Mouse (Mus musculus): ENCODE results near the gene Vmn1r192. TPM values are rescaled to one million over a fixed set of nuclear protein-coding genes. Genes with fewer than 3 reads are reported as not detected.
"Not testable (repeated sequence)": the region's sequence is repeated elsewhere in the genome, so short reads cannot be mapped to it uniquely, and the experiment has no call there.

The Vmn1r192 gene
- not detected for total RNA-seq (2021)
- long read RNA-seq, experiment 1, result 0 reads
- long read RNA-seq, experiment 2, result 0 reads

- no peak for DNase-seq
Observed at GRCm38 (mm10) chr13:22191041-22191440, at the start of gene Vmn1r192. Vmn1r192 (minus strand) TSS chr13:22191141.

DNA sequence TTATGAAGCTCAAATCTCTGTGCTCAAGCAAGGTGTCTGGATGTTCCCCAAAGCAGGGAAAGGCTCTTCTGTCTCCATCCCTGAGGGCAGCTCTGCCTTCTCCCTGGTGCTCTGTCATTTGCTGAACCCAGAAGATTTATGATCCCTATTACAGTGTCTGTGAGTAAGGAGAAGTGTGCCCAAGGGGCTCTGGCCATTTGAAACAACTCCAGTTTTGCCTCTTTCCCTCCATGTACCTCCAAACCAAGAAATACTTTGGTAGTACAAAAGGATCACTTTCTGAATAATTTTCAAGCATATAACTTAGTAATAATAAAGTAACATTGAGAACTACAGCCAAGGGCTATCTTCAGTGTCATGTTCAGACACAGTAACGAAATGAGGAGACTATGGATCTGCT is 32.1 kb upstream of the Vmn1r192 start, which contains the start of gene Vmn1r193:
TSS of gene Vmn1r193 (minus strand) at position 101 of the 400 bp plus-strand sequence.
- not testable (repeated sequence) for DNase-seq

GRCm38 (mm10) chr13:22192756-22193155 is 1.8 kb upstream of the Vmn1r192 start:
- DNase-seq, result not testable (repeated sequence)

GRCm38 (mm10) chr13:22190385-22190784 is 556 bp downstream of the Vmn1r192 start:
- no peak for DNase-seq

- DNase-seq, result no peak
Observed at GRCm38 (mm10) chr13:22189313-22189712, 1.6 kb downstream of the Vmn1r192 start.

- DNase-seq, result no peak
Observed at GRCm38 (mm10) chr13:22183869-22184268, 7.1 kb downstream of the Vmn1r192 start, which contains the start of gene Vmn1r191. Vmn1r191 (minus strand) TSS chr13:22183969.

DNA sequence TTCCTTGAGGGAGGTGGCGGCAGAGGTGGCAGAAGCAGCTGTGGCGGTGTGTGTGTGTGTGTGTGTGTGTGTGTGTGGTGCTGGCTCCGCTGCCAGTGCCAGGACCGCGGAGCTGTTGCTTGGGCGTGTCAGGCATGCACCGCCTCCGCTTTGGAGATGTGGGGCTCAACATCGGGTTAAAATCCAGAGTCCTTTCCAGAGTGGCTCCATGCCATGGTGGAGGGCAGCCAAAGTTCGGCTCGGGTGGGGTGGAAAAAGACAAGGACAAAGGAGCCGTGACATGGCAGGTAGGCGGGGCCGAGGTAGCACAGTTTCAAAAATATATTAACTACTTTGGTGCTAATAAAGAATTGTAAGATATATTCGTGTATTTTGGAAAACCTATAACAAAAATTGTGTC is 22.5 kb downstream of the Vmn1r192 start:
- DNase-seq, result no peak

GRCm38 (mm10) chr13:22136495-22137293 is 54.2 kb downstream of the Vmn1r192 start:
- not testable (repeated sequence) for DNase-seq

Small RNA genes lying within 50 kb of the gene (microRNA-seq; reads per million reads assigned to microRNA genes)
- gene Gm23282, result not detected
- gene Gm25084, result not detected

Other genes with a start within 250 kb of the Vmn1r192 start
- gene Zfp184, start 246.0 kb downstream of the Vmn1r192 start, total RNA-seq (2021), result 1 to 10 TPM; 2.0 to 2.4 TPM
- gene Pom121l2, start 209.9 kb downstream of the Vmn1r192 start, total RNA-seq (2021), result not detected
- gene Prss16, start 181.4 kb downstream of the Vmn1r192 start, total RNA-seq (2021), result not detected
- gene Hist1h2ah, start 155.6 kb downstream of the Vmn1r192 start, total RNA-seq (2021), result 100 to 1,000 TPM; 239 to 319 TPM
- gene Hist1h2bk, start 155.3 kb downstream of the Vmn1r192 start, total RNA-seq (2021), result 100 to 1,000 TPM; 299 to 338 TPM
- gene Hist1h4i, start 149.8 kb downstream of the Vmn1r192 start, total RNA-seq (2021), result 100 to 1,000 TPM; 136 to 154 TPM
- gene Hist1h2ag, start 148.2 kb downstream of the Vmn1r192 start, total RNA-seq (2021), result 100 to 1,000 TPM; 237 to 260 TPM
- gene Hist1h2bj, start 147.9 kb downstream of the Vmn1r192 start, total RNA-seq (2021), result 100 to 1,000 TPM; 170 to 209 TPM
- gene Vmn1r188, start 106.7 kb downstream of the Vmn1r192 start, total RNA-seq (2021), result not detected
- gene Vmn1r189, start 85.3 kb downstream of the Vmn1r192 start, total RNA-seq (2021), result not detected
- not detected for gene Vmn1r191, start 7.2 kb downstream of the Vmn1r192 start, total RNA-seq (2021)
- not detected for gene Vmn1r193, start 32.0 kb upstream of the Vmn1r192 start, total RNA-seq (2021)
- gene Vmn1r194, start 53.1 kb upstream of the Vmn1r192 start, total RNA-seq (2021), result not detected
- not detected for gene Vmn1r195, start 79.4 kb upstream of the Vmn1r192 start, total RNA-seq (2021)
- not detected for gene Vmn1r196, start 98.8 kb upstream of the Vmn1r192 start, total RNA-seq (2021)
- gene Vmn1r197, start 133.4 kb upstream of the Vmn1r192 start, total RNA-seq (2021), result not detected
- gene Vmn1r198, start 159.2 kb upstream of the Vmn1r192 start, total RNA-seq (2021), result not detected
- gene Vmn1r199, start 188.7 kb upstream of the Vmn1r192 start, total RNA-seq (2021), result not detected
- gene Vmn1r200, start 199.2 kb upstream of the Vmn1r192 start, total RNA-seq (2021), result not detected

Data from adrenal gland, postnatal 10 days (tissue).